Mouse (Mus musculus) yolk sac, embryonic 10.5 days (tissue): Measurements from ENCODE around the gene Vps45.
"Not testable (repeated sequence)": the region's sequence is repeated elsewhere in the genome, so short reads cannot be mapped to it uniquely, and the experiment has no call there.

Experiments used
- DNase-seq: peaks from one replicate; pipeline ENCODE4 v3.0.0-alpha.2; 2017; ENCODE audit warnings: low spot score

Vps45 gene

GRCm38 (mm10) chr3:95970661-95971060 is 87.6 kb downstream of the Vps45 start:
- not testable (repeated sequence) for DNase-seq

- DNase-seq: no peak
Observed at GRCm38 (mm10) chr3:95969277-95969676, 89.0 kb downstream of the Vps45 start.

GRCm38 (mm10) chr3:95965518-95966451 is 92.5 kb downstream of the Vps45 start:
- DNase-seq: no peak

- DNase-seq: no peak
Observed at GRCm38 (mm10) chr3:95963681-95964080, 94.6 kb downstream of the Vps45 start.

- no peak for DNase-seq
Observed at GRCm38 (mm10) chr3:95963230-95963629, 95.0 kb downstream of the Vps45 start.

- DNase-seq: not testable (repeated sequence)
Observed at GRCm38 (mm10) chr3:95962182-95962581, 96.1 kb downstream of the Vps45 start.

- no peak for DNase-seq
Observed at GRCm38 (mm10) chr3:95959807-95960206, 98.5 kb downstream of the Vps45 start.

GRCm38 (mm10) chr3:95959082-95959481 is 99.2 kb downstream of the Vps45 start:
- no peak for DNase-seq

GRCm38 (mm10) chr3:95957359-95958148 is 100.7 kb downstream of the Vps45 start:
- no peak for DNase-seq

GRCm38 (mm10) chr3:95955318-95955717 is 102.9 kb downstream of the Vps45 start:
- no peak for DNase-seq

GRCm38 (mm10) chr3:95954648-95955173 is 103.6 kb downstream of the Vps45 start:
- not testable (repeated sequence) for DNase-seq

GRCm38 (mm10) chr3:95953522-95953921 is 104.7 kb downstream of the Vps45 start:
- DNase-seq: no peak

- no peak for DNase-seq
Observed at GRCm38 (mm10) chr3:95953023-95953422, 105.2 kb downstream of the Vps45 start.

GRCm38 (mm10) chr3:95951566-95951965 is 106.7 kb downstream of the Vps45 start:
- not testable (repeated sequence) for DNase-seq

- peak; percentile 94 for DNase-seq
Observed at GRCm38 (mm10) chr3:95950763-95951551, 107.3 kb downstream of the Vps45 start.
